Mouse (Mus musculus) neural tube, embryonic 12.5 days (tissue): ENCODE data around the gene Vps37b. TPM values are rescaled to one million over a fixed set of nuclear protein-coding genes. Genes with fewer than 3 reads are reported as not detected.
A peak's percentile ranks its signal among the peaks of the same experiment; 100 is the strongest.

Source experiments
- ATAC-seq: fragments of 200-750 bp; cut with Nextera tagmentation; 2 replicates; pipeline ENCODE4 v1.8.0; 2017; ENCODE audit warnings: low read depth, mild to moderate bottlenecking, moderate TSS enrichment, moderate library complexity; ENCODE audit not compliant: low FRiP score
- H3K27ac ChIP-seq: fragments of 300-500 bp; sonication (generic); 2 replicates; pipeline ENCODE4 v1.5.1; 2016
- H3K27me3 ChIP-seq: fragments of 300-500 bp; sonication (generic); replicated peaks from 2 replicates; pipeline ENCODE4 v1.6.1; 2016; ENCODE audit warnings: mild to moderate bottlenecking
- H3K36me3 ChIP-seq: fragments of 300-500 bp; sonication (generic); 2 replicates; pipeline ENCODE4 v1.6.1; 2016; ENCODE audit warnings: mild to moderate bottlenecking
- H3K4me1 ChIP-seq: fragments of 300-500 bp; sonication (generic); 2 replicates; pipeline ENCODE4 v1.6.1; 2016
- H3K4me2 ChIP-seq: fragments of 300-500 bp; sonication (generic); replicated peaks from 2 replicates; pipeline ENCODE4 v1.6.1; 2016; ENCODE audit warnings: mild to moderate bottlenecking
- H3K4me3 ChIP-seq: fragments of 300-500 bp; sonication (generic); 2 replicates; pipeline ENCODE4 v1.5.1; 2016
- H3K9ac ChIP-seq: fragments of 300-500 bp; sonication (generic); 2 replicates; pipeline ENCODE4 v1.6.1; 2016; ENCODE audit warnings: mild to moderate bottlenecking
- H3K9me3 ChIP-seq: fragments of 300-500 bp; sonication (generic); 2 replicates; pipeline ENCODE4 v1.6.1; 2016; ENCODE audit warnings: mild to moderate bottlenecking
- WGBS: fragments of 180-500 bp; shearing (Covaris S2); methylation state at CpG from one replicate; pipeline ENCODE4 v1.1.7; 2016; 5-methylcytosine and 5-hydroxymethylcytosine counted together
- polyA plus RNA-seq: library from polyadenylated mRNA; unstranded; fragments of >200 nt; fragmentation: Nextera tagmentation; extraction: Ambion mirVana; gene quantifications from 2 replicates; pipeline ENCODE4 v1.2.1, GENCODE M21; 2016

Gene Vps37b
- polyA plus RNA-seq, 1 experiment from 2014 or later, result 70.9 TPM

DNA sequence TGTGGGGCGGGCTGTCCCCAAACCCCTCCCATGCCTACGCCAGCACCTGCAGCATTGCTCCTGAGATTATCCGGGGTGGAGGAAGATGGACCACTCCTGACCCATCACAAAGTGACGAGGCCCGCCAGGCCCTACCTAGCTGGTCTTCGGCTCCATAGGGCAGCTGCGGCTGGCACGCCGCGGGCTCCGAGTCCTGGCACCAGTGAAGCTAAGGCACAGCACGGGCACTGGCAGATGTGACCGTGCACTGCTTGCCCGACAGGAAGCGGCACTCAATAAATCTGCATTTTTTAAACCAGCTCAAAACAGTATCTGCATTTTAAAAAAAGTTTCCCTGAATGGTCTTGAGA lies 26.9 kb downstream of the Vps37b start:
- WGBS, result 95% methylated on average over 15 of the region's 15 CpGs
- H3K9me3 ChIP-seq, result no peaks in the 10 kb centered on the region
- H3K9ac ChIP-seq, result no peak overlapping the region
- H3K4me1 ChIP-seq, result no peaks in the 10 kb centered on the region; the same call in none of the 2 replicates
- no peak overlapping the region for H3K4me2 ChIP-seq
- H3K27me3 ChIP-seq, result no peaks in the 10 kb centered on the region
- no peak overlapping the region for H3K4me3 ChIP-seq
- H3K36me3 ChIP-seq, result peaks cover 60% of the 10 kb centered on the region
- H3K27ac ChIP-seq, result no peak overlapping the region
- ATAC-seq, result no peak

GRCm38 (mm10) chr5:124004356-124005150 lies 27.5 kb downstream of the Vps37b start:
- no peak overlapping the region for H3K27ac ChIP-seq
- H3K36me3 ChIP-seq, result peaks cover 54% of the 10 kb centered on the region
- 90% methylated on average over 17 of the region's 17 CpGs for WGBS
- no peak overlapping the region for H3K4me2 ChIP-seq
- H3K4me1 ChIP-seq, result no peaks in the 10 kb centered on the region; the same call in none of the 2 replicates
- H3K9me3 ChIP-seq, result no peaks in the 10 kb centered on the region
- no peak for ATAC-seq
- no peak overlapping the region for H3K9ac ChIP-seq
- H3K27me3 ChIP-seq, result no peaks in the 10 kb centered on the region
- no peak overlapping the region for H3K4me3 ChIP-seq

DNA sequence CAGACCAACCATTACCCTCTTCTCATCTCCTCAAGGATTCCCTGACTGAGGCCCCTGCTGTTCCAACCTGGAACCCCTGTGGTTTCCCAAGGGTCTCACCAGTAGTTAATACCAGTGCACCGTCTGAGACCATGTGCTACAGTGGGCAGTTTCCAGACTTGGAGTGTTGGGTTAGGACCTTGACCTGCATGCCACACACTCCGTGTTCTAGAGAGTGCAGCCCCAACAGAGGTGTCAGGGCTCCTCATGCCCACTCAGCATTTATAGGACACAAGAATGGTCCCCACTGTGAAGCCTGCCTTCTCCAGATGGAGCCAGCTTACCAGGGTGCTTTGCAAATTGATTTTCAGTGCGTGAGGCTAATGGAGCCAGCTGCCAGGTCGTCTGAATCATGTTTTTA lies 28.7 kb downstream of the Vps37b start:
- ATAC-seq, result no peak
- H3K9ac ChIP-seq, result no peak overlapping the region
- no peaks in the 10 kb centered on the region for H3K27me3 ChIP-seq
- peaks cover 46% of the 10 kb centered on the region for H3K36me3 ChIP-seq
- no peak overlapping the region for H3K4me2 ChIP-seq
- no peak overlapping the region for H3K27ac ChIP-seq
- 62% methylated on average over 4 of the region's 4 CpGs for WGBS
- H3K4me3 ChIP-seq, result no peak overlapping the region
- H3K4me1 ChIP-seq, result no peaks in the 10 kb centered on the region; the same call in none of the 2 replicates
- no peaks in the 10 kb centered on the region for H3K9me3 ChIP-seq

GRCm38 (mm10) chr5:124002876-124003275 lies 29.2 kb downstream of the Vps37b start:
- no peak overlapping the region for H3K4me3 ChIP-seq
- H3K4me1 ChIP-seq, result no peaks in the 10 kb centered on the region; the same call in none of the 2 replicates
- no peak overlapping the region for H3K27ac ChIP-seq
- no peaks in the 10 kb centered on the region for H3K9me3 ChIP-seq
- 69% methylated on average over 2 of the region's 2 CpGs for WGBS
- H3K36me3 ChIP-seq, result peaks cover 41% of the 10 kb centered on the region
- H3K27me3 ChIP-seq, result no peaks in the 10 kb centered on the region
- H3K9ac ChIP-seq, result no peak overlapping the region
- no peak overlapping the region for H3K4me2 ChIP-seq
- no peak for ATAC-seq

- 71% methylated on average over 9 of the region's 9 CpGs for WGBS
- peaks cover 25% of the 10 kb centered on the region for H3K36me3 ChIP-seq
- ATAC-seq, result peak; percentile 19; the same call in 1 of the 2 replicates
Observed at GRCm38 (mm10) chr5:124001274-124001673, 30.8 kb downstream of the Vps37b start.

DNA sequence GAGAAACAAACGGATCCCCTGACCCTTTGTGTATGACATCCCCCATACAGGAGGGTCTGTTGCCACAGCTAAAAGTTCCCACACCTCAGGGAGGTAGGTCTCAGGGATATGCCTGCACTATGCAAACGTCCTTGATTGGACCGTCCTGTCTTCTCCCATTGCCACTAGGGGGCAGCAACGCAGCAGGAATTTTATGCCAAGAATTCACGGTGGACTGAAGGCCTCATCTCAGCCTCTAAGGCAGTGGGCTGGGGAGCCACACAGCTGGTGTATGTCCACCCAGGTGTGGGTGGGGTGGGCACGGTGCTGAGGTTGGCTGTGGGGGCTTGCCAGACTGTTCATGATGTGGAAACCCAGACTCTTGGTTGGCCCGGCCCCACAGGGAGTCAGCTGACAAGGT lies 31.2 kb downstream of the Vps37b start:
- H3K4me3 ChIP-seq, result no peak overlapping the region
- 13% methylated on average over 7 of the region's 7 CpGs for WGBS
- H3K4me2 ChIP-seq, result no peak overlapping the region
- H3K27me3 ChIP-seq, result no peaks in the 10 kb centered on the region
- H3K9me3 ChIP-seq, result no peaks in the 10 kb centered on the region
- H3K27ac ChIP-seq, result no peak overlapping the region
- no peaks in the 10 kb centered on the region; the same call in none of the 2 replicates for H3K4me1 ChIP-seq
- H3K9ac ChIP-seq, result no peak overlapping the region
- ATAC-seq, result peak; percentile 30; the same call in 1 of the 2 replicates
- H3K36me3 ChIP-seq, result peaks cover 20% of the 10 kb centered on the region

More at GRCm38 (mm10) chr5:124001274-124001673, 30.8 kb downstream of the Vps37b start:
- no peaks in the 10 kb centered on the region for H3K27me3 ChIP-seq
- H3K9me3 ChIP-seq, result no peaks in the 10 kb centered on the region
- H3K4me3 ChIP-seq, result no peak overlapping the region
- H3K4me1 ChIP-seq, result no peaks in the 10 kb centered on the region; the same call in none of the 2 replicates
- no peak overlapping the region for H3K9ac ChIP-seq
- H3K27ac ChIP-seq, result no peak overlapping the region
- no peak overlapping the region for H3K4me2 ChIP-seq

- Histone ChIP-seq H3K9me3 (no peaks in the 10 kb centered on the region), H3K4me3 (no peak overlapping the region), H3K4me2 (no peak overlapping the region), H3K36me3 (no peaks in the 10 kb centered on the region; the same call in 1 of the 2 replicates), H3K9ac (no peak overlapping the region), H3K4me1 (no peaks in the 10 kb centered on the region; the same call in none of the 2 replicates), H3K27me3 (no peaks in the 10 kb centered on the region), H3K27ac (no peak overlapping the region)
- ATAC-seq, result no peak
- WGBS, result 90% methylated on average over 10 of the region's 10 CpGs
Observed at GRCm38 (mm10) chr5:123998370-123998769, 33.7 kb downstream of the Vps37b start.

DNA sequence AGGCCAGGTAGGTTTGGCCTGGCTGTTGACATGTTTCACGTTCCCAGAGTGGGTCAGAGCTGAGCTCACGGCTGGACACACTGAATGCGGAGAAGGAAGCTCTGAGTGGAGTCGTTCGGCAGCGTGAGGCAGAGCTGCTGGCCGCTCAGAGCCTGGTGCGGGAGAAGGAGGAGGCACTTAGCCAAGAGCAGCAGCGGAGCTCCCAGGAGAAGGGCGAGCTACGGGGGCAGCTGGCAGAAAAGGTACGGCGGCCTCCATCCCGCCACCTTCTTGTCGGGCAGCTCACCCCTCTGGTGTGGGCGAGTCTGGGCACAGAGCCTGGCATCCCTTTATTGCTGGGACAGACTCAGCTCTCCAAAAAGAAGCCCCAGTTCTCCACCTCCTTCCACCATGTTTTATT lies 34.3 kb downstream of the Vps37b start:
- no peak overlapping the region for H3K9ac ChIP-seq
- ATAC-seq, result no peak
- 83% methylated on average over 16 of the region's 16 CpGs for WGBS
- no peak overlapping the region for H3K27ac ChIP-seq
- no peaks in the 10 kb centered on the region; the same call in 1 of the 2 replicates for H3K4me1 ChIP-seq
- no peak overlapping the region for H3K4me2 ChIP-seq
- H3K36me3 ChIP-seq, result no peaks in the 10 kb centered on the region; the same call in 1 of the 2 replicates
- no peaks in the 10 kb centered on the region for H3K27me3 ChIP-seq
- no peaks in the 10 kb centered on the region for H3K9me3 ChIP-seq
- no peak overlapping the region for H3K4me3 ChIP-seq

GRCm38 (mm10) chr5:123997211-123997751 lies 34.8 kb downstream of the Vps37b start:
- Histone ChIP-seq H3K4me3 (no peak overlapping the region), H3K9ac (no peak overlapping the region), H3K9me3 (no peaks in the 10 kb centered on the region), H3K36me3 (no peaks in the 10 kb centered on the region; the same call in 1 of the 2 replicates), H3K27ac (no peak overlapping the region), H3K27me3 (peaks cover 4% of the 10 kb centered on the region; the same call in 1 of the 2 replicates), H3K4me1 (no peaks in the 10 kb centered on the region; the same call in 1 of the 2 replicates), H3K4me2 (no peak overlapping the region)
- ATAC-seq, result no peak
- WGBS, result 89% methylated on average over 24 of the region's 24 CpGs

- 89% methylated on average over 14 of the region's 14 CpGs for WGBS
- H3K27ac ChIP-seq, result no peak overlapping the region
- H3K27me3 ChIP-seq, result peaks cover 9% of the 10 kb centered on the region
- peaks cover 4% of the 10 kb centered on the region; the same call in 1 of the 2 replicates for H3K4me1 ChIP-seq
- no peaks in the 10 kb centered on the region; the same call in 1 of the 2 replicates for H3K36me3 ChIP-seq
- H3K4me2 ChIP-seq, result no peak overlapping the region
- no peaks in the 10 kb centered on the region for H3K9me3 ChIP-seq
- no peak for ATAC-seq
- no peak overlapping the region for H3K4me3 ChIP-seq
- no peak overlapping the region for H3K9ac ChIP-seq
Observed at GRCm38 (mm10) chr5:123996695-123997094, 35.4 kb downstream of the Vps37b start.

DNA sequence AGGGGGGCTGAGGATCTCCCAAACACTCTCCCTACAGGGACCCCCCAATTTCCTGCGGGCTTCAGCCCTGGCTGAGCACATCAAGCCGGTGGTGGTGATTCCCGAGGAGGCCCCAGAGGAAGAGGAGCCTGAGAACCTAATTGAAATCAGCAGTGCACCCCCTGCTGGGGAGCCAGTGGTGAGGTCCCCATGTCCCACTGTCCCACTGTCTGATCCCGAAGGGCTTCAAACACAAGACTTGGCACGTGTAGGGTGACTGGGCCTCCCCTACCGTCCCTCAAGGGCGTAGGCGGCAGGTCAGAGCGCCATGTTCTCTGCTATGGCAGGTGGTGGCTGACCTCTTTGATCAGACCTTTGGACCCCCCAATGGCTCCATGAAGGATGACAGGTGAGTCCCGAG lies 35.9 kb downstream of the Vps37b start:
- ATAC-seq, result no peak
- Histone ChIP-seq H3K9ac (no peak overlapping the region), H3K27ac (no peak overlapping the region), H3K4me3 (no peak overlapping the region), H3K27me3 (peaks cover 14% of the 10 kb centered on the region), H3K4me2 (no peak overlapping the region), H3K9me3 (no peaks in the 10 kb centered on the region), H3K4me1 (peaks cover 9% of the 10 kb centered on the region; the same call in 1 of the 2 replicates), H3K36me3 (no peaks in the 10 kb centered on the region; the same call in 1 of the 2 replicates)
- WGBS, result 84% methylated on average over 10 of the region's 10 CpGs

DNA sequence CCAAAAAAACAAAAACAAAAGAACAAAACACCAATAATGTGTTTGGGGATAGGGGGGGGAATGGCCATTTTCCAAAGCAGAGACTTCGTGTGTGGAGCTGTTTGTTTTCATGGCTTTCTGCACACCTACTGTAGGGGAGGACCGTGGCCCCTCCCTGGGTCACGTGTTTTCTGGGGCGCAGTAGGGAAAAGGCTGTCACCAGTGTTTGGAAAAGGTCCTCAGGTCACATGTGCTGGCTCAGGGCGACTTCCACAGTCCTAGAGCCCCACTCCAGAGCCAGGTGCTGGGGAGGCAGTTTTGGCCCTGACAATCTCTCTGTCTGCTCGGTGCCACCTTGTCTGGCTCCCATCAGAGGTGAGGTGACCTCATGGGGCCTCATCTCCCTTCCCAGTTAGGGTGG lies 36.7 kb downstream of the Vps37b start:
- Histone ChIP-seq H3K27me3 (peaks cover 14% of the 10 kb centered on the region), H3K9ac (no peak overlapping the region), H3K4me1 (peaks cover 16% of the 10 kb centered on the region), H3K4me2 (no peak overlapping the region), H3K36me3 (no peaks in the 10 kb centered on the region; the same call in 1 of the 2 replicates), H3K27ac (no peak overlapping the region), H3K4me3 (no peak overlapping the region), H3K9me3 (no peaks in the 10 kb centered on the region)
- 77% methylated on average over 6 of the region's 6 CpGs for WGBS
- ATAC-seq, result no peak
